Mouse (Mus musculus) liver, adult 2 months (tissue): ENCODE measurements around the gene Prkag1. TPM values are rescaled to one million over a fixed set of nuclear protein-coding genes. Genes with fewer than 3 reads are reported as not detected.

Experiments used
- DNase-seq: peaks from one replicate; pipeline ENCODE4 v3.0.0-alpha.2; 2011; ENCODE audit warnings: low read depth, low spot score; ENCODE audit errors: extremely low read depth
- H3K27ac ChIP-seq: fragments of 200-500 bp; replicated peaks from 2 replicates; pipeline ENCODE4 v1.5.1; 2012; ENCODE audit warnings: low read depth, mild to moderate bottlenecking, control low read depth, inconsistent platforms, low read length; ENCODE audit not compliant: insufficient read depth
- H3K27me3 ChIP-seq: fragments of 200-500 bp; 2 replicates; pipeline ENCODE4 v1.6.1; 2012; ENCODE audit warnings: mild to moderate bottlenecking, moderate library complexity, low read length, inconsistent platforms; ENCODE audit not compliant: control insufficient read depth, insufficient read depth
- H3K36me3 ChIP-seq: fragments of 200-500 bp; 2 replicates; pipeline ENCODE4 v1.6.1; 2012; ENCODE audit warnings: low read length, inconsistent platforms; ENCODE audit not compliant: control insufficient read depth, insufficient read depth
- H3K4me1 ChIP-seq: fragments of 200-500 bp; 2 replicates; pipeline ENCODE4 v1.6.1; 2011; ENCODE audit warnings: low read length; ENCODE audit not compliant: control insufficient read depth, insufficient read depth
- H3K4me3 ChIP-seq: fragments of 200-500 bp; 2 replicates; pipeline ENCODE4 v1.5.1; 2011; ENCODE audit warnings: low read depth, mild to moderate bottlenecking, control low read depth, low read length, moderate library complexity; ENCODE audit not compliant: insufficient read depth
- H3K79me2 ChIP-seq: fragments of 200-500 bp; 2 replicates; pipeline ENCODE4 v1.6.1; 2012; ENCODE audit warnings: inconsistent platforms, mild to moderate bottlenecking, low read length, moderate library complexity; ENCODE audit not compliant: control insufficient read depth, insufficient read depth
- H3K9ac ChIP-seq: fragments of 200-500 bp; 2 replicates; pipeline ENCODE4 v1.6.1; 2012; ENCODE audit warnings: low read depth, mild to moderate bottlenecking, control low read depth, inconsistent platforms, low read length
- CTCF ChIP-seq: fragments of 200-500 bp; IDR thresholded peaks from 2 replicates; pipeline ENCODE4 v1.5.1; 2011; ENCODE audit warnings: low read depth, low read length, control low read depth
- POLR2A ChIP-seq: fragments of 200-500 bp; IDR thresholded peaks from 2 replicates; pipeline ENCODE4 v1.6.1; 2011; ENCODE audit warnings: low read length, control low read depth; ENCODE audit not compliant: insufficient read depth; ENCODE audit errors: extremely low read depth
- WGBS: fragments of 180-500 bp; shearing (Covaris S2); methylation state at CpG from one replicate; pipeline ENCODE4 v1.1.7; 2018; 5-methylcytosine and 5-hydroxymethylcytosine counted together
- polyA plus RNA-seq: library from polyadenylated mRNA; depleted of rRNA; stranded (reverse); fragments of >200 nt; gene quantifications from 2 replicates; pipeline ENCODE4 v1.2.3, GENCODE M21; 2012; rRNA removed
- total RNA-seq: library from RNA; depleted of rRNA; stranded (reverse); fragments of >200 nt; gene quantifications from 2 replicates; pipeline ENCODE4 v1.2.3, GENCODE M21; 2014; rRNA removed

Prkag1 gene
- total RNA-seq = 40.1 and 41.4 TPM in 2 replicates
- 35.6 and 37.7 TPM in 2 replicates for polyA plus RNA-seq

GRCm38 (mm10) chr15:98830736-98831683, at the start of gene Prkag1:
Gene Prkag1 (minus strand): TSS chr15:98831521.
- H3K4me3 ChIP-seq = peak within 1 kb of the TSS; percentile 83
- peak; percentile 39 for TF ChIP-seq CTCF
- peak; percentile 47; the same call in 1 of the 2 replicates for TF ChIP-seq POLR2A
- H3K4me1 ChIP-seq = no peaks in the 10 kb centered on the region; the same call in 1 of the 2 replicates
- H3K36me3 ChIP-seq = peaks cover 14% of the 10 kb centered on the region
- whole genome bisulfite sequencing = under 1% methylated on average over 61 of the region's 66 CpGs
- peak; percentile 82 for DNase-seq
- H3K27ac ChIP-seq = peak within 1 kb of the TSS; percentile 75
- no peaks in the 10 kb centered on the region for H3K27me3 ChIP-seq
- H3K79me2 ChIP-seq = peaks cover 16% of the 10 kb centered on the region; the same call in 1 of the 2 replicates
- H3K9ac ChIP-seq = peak within 1 kb of the TSS; percentile 83

GRCm38 (mm10) chr15:98877331-98877730, 46.0 kb upstream of the Prkag1 start:
- WGBS = 20% methylated on average over 3 of the region's 3 CpGs
- H3K4me3 ChIP-seq = no peak overlapping the region
- DNase-seq = peak; percentile 53
- no peak overlapping the region for H3K27ac ChIP-seq
- TF ChIP-seq POLR2A = no peak
- TF ChIP-seq CTCF = peak; percentile 25
- no peaks in the 10 kb centered on the region for H3K4me1 ChIP-seq
- H3K36me3 ChIP-seq = no peaks in the 10 kb centered on the region
- no peak overlapping the region for H3K9ac ChIP-seq
- no peaks in the 10 kb centered on the region for H3K27me3 ChIP-seq
- no peaks in the 10 kb centered on the region for H3K79me2 ChIP-seq

GRCm38 (mm10) chr15:98871916-98872888, 40.9 kb upstream of the Prkag1 start:
- WGBS = 2% methylated on average over 51 of the region's 51 CpGs
- H3K36me3 ChIP-seq = no peaks in the 10 kb centered on the region
- peaks cover 25% of the 10 kb centered on the region for H3K4me1 ChIP-seq
- peak overlapping the region; percentile 95 for H3K9ac ChIP-seq
- H3K4me3 ChIP-seq = peak overlapping the region; percentile 87
- peak overlapping the region; percentile 98 for H3K27ac ChIP-seq
- no peaks in the 10 kb centered on the region for H3K27me3 ChIP-seq
- H3K79me2 ChIP-seq = peaks cover 39% of the 10 kb centered on the region
- TF ChIP-seq CTCF (no peak), POLR2A (peak; percentile 55; the same call in 1 of the 2 replicates)
- peak; percentile 84 for DNase-seq

- DNase-seq = no peak
- WGBS = under 1% methylated on average over 88 of the region's 94 CpGs
Measured at GRCm38 (mm10) chr15:98871070-98871915, 40.0 kb upstream of the Prkag1 start, which contains the start of gene Kmt2d. Gene Kmt2d (minus strand): TSS chr15:98871204.

More at GRCm38 (mm10) chr15:98871070-98871915, 40.0 kb upstream of the Prkag1 start, which contains the start of gene Kmt2d:
- Histone ChIP-seq H3K4me1 (peaks cover 27% of the 10 kb centered on the region), H3K27me3 (no peaks in the 10 kb centered on the region), H3K4me3 (peak within 1 kb of the TSS; percentile 87), H3K9ac (peak within 1 kb of the TSS; percentile 95), H3K36me3 (peaks cover 3% of the 10 kb centered on the region), H3K79me2 (peaks cover 39% of the 10 kb centered on the region), H3K27ac (peak within 1 kb of the TSS; percentile 98)
- TF ChIP-seq POLR2A (no peak), CTCF (no peak)
